Comparison of ENCODE assay signal across 22 mouse cellular contexts in genomic region chrX:129158794-129159411, GRCm38 (mm10).
DNase-seq lines count a peak whose midpoint lies in the region; ATAC-seq and TF ChIP-seq lines count a peak whose summit lies in the region.
"Had no signal": no experiment of that assay in that cellular context is flagged by ENCODE, and none has a peak within 500 bp of the region (broad histone marks: within the 10 kb centered on the region; RNA-seq: fewer than 3 reads in every experiment).

No protein-coding gene starts in this region.

- no peak overlapping the region for H3K4me2 ChIP-seq in embryonic facial prominence, embryonic 11.5 days (ENCODE audit: low read depth, low read length)
- H3K4me2 ChIP-seq in midbrain, embryonic 11.5 days = no peak overlapping the region
- H3K4me2 ChIP-seq in midbrain, postnatal 0 days (ENCODE audit: low read depth, low read length, poor library complexity, severe bottlenecking) = no peak overlapping the region
- H3K4me2 ChIP-seq: hindbrain, embryonic 12.5 days; liver, embryonic 15.5 days had no signal

- H3K4me1 ChIP-seq in embryonic facial prominence, embryonic 11.5 days (ENCODE audit: control insufficient read depth, insufficient read depth, low read length) = no peaks in the 10 kb centered on the region
- no peaks in the 10 kb centered on the region for H3K4me1 ChIP-seq in embryonic facial prominence, embryonic 10.5 days
- no peaks in the 10 kb centered on the region for H3K4me1 ChIP-seq in midbrain, embryonic 11.5 days (ENCODE audit: control insufficient read depth, insufficient read depth, low read length)
- H3K4me1 ChIP-seq in midbrain, postnatal 0 days (ENCODE audit: insufficient read depth, low read length) = no peaks in the 10 kb centered on the region
- H3K4me1 ChIP-seq: hindbrain, embryonic 12.5 days; liver, embryonic 15.5 days; megakaryocyte, embryonic 14.5 days had no signal

- H3K27me3 ChIP-seq in embryonic facial prominence, embryonic 11.5 days (ENCODE audit: control insufficient read depth, insufficient read depth, low read length) = no peaks in the 10 kb centered on the region
- H3K27me3 ChIP-seq in embryonic facial prominence, embryonic 10.5 days (replicated peaks; ENCODE audit: low read depth, poor library complexity, severe bottlenecking) = no peaks in the 10 kb centered on the region
- H3K27me3 ChIP-seq in midbrain, embryonic 11.5 days (ENCODE audit: control insufficient read depth, insufficient read depth, low read length) = no peaks in the 10 kb centered on the region
- H3K27me3 ChIP-seq in midbrain, postnatal 0 days (ENCODE audit: insufficient read depth, low read length) = no peaks in the 10 kb centered on the region
- H3K27me3 ChIP-seq: hindbrain, embryonic 12.5 days; liver, embryonic 15.5 days; megakaryocyte, embryonic 14.5 days had no signal

- no peak for ATAC-seq in embryonic facial prominence, embryonic 11.5 days (replicated peaks; ENCODE audit: insufficient number of reproducible peaks, low FRiP score, low TSS enrichment, low read depth)
- peak; percentile 57; the same call in 1 of the 2 replicates for ATAC-seq in midbrain, embryonic 11.5 days (ENCODE audit: low FRiP score)
- no peak for ATAC-seq in midbrain, postnatal 0 days (ENCODE audit: low FRiP score)
- ATAC-seq: CD4-positive, CD25-positive, alpha-beta regulatory T cell, adult 4 months; intestine, embryonic 16.5 days had no signal

- H3K4me3 ChIP-seq in embryonic facial prominence, embryonic 11.5 days (ENCODE audit: low read depth, low read length) = no peak overlapping the region
- no peak overlapping the region for H3K4me3 ChIP-seq in embryonic facial prominence, embryonic 10.5 days
- H3K4me3 ChIP-seq in midbrain, embryonic 11.5 days (ENCODE audit: low read depth, low read length) = no peak overlapping the region
- H3K4me3 ChIP-seq in midbrain, postnatal 0 days (ENCODE audit: low read depth, low read length) = no peak overlapping the region
- H3K4me3 ChIP-seq: erythroblast, embryonic 14.5 days; hindbrain, embryonic 12.5 days; liver, embryonic 15.5 days; megakaryocyte, embryonic 14.5 days had no signal

- H3K27ac ChIP-seq in embryonic facial prominence, embryonic 11.5 days (replicated peaks; ENCODE audit: low read depth, low read length) = no peak overlapping the region
- H3K27ac ChIP-seq in embryonic facial prominence, embryonic 10.5 days (replicated peaks) = no peak overlapping the region
- no peak overlapping the region for H3K27ac ChIP-seq in midbrain, embryonic 11.5 days (ENCODE audit: low read depth, low read length)
- no peak overlapping the region for H3K27ac ChIP-seq in midbrain, postnatal 0 days (ENCODE audit: low read depth, low read length)
- H3K27ac ChIP-seq: hindbrain, embryonic 12.5 days; liver, embryonic 15.5 days had no signal

- no peak for TF ChIP-seq CTCF in midbrain, postnatal 0 days (IDR thresholded peaks at IDR 0.05)

- DNase-seq in embryonic facial prominence, embryonic 11.5 days (ENCODE audit: low spot score) = peak; percentile 37
- no peak for DNase-seq in embryonic facial prominence, embryonic 10.5 days (ENCODE audit: low spot score)
- DNase-seq in midbrain, embryonic 11.5 days (ENCODE audit: low spot score, missing footprints) = no peak
- no peak for DNase-seq in midbrain, postnatal 0 days (ENCODE audit: low spot score)
- peak; percentile 8 for DNase-seq in embryo, embryonic 9.5 days (ENCODE audit: extremely low spot score)
- peak; percentile 2 for DNase-seq in hindlimb bud, embryonic 11.5 days (ENCODE audit: extremely low spot score, low read depth, low spot score)
- no peak for DNase-seq in layer of hippocampus, postnatal 14 days (ENCODE audit: low spot score in 2 of 2)
- no peak for DNase-seq in gastrocnemius, postnatal 25 days
- DNase-seq: adrenal gland, postnatal 14 days; cerebellum, adult 2 months; heart, adult 18-20 months; kidney, postnatal 25 days; layer of hippocampus, adult 9-11 months; lung, postnatal 10 days; thymus, postnatal 4 days had no signal

- 61% methylated on average over 2 of the region's 2 CpGs for WGBS in embryonic facial prominence, embryonic 11.5 days
- WGBS in embryonic facial prominence, embryonic 10.5 days = 48% methylated on average over 2 of the region's 2 CpGs
- WGBS in midbrain, embryonic 11.5 days = 58% methylated on average over 2 of the region's 2 CpGs
- 49% methylated on average over 2 of the region's 2 CpGs for WGBS in midbrain, postnatal 0 days

- no peak overlapping the region for H3K9ac ChIP-seq in embryonic facial prominence, embryonic 11.5 days (replicated peaks; ENCODE audit: low read length)
- H3K9ac ChIP-seq in midbrain, embryonic 11.5 days (ENCODE audit: low read length) = no peak overlapping the region
- no peak overlapping the region for H3K9ac ChIP-seq in midbrain, postnatal 0 days (replicated peaks; ENCODE audit: low read length, poor library complexity, severe bottlenecking)
- H3K9ac ChIP-seq: hindbrain, embryonic 12.5 days; liver, embryonic 15.5 days had no signal

- no peaks in the 10 kb centered on the region for H3K9me3 ChIP-seq in embryonic facial prominence, embryonic 11.5 days (replicated peaks; ENCODE audit: control insufficient read depth, low read length)
- H3K9me3 ChIP-seq in embryonic facial prominence, embryonic 10.5 days = no peaks in the 10 kb centered on the region
- H3K9me3 ChIP-seq in midbrain, embryonic 11.5 days (ENCODE audit: control insufficient read depth, low read length) = no peaks in the 10 kb centered on the region
- no peaks in the 10 kb centered on the region for H3K9me3 ChIP-seq in midbrain, postnatal 0 days (ENCODE audit: low read length)
- H3K9me3 ChIP-seq: G1E; hindbrain, embryonic 12.5 days; liver, embryonic 15.5 days had no signal

- H3K36me3 ChIP-seq in embryonic facial prominence, embryonic 11.5 days (replicated peaks; ENCODE audit: control insufficient read depth, insufficient read depth, low read depth, low read length) = no peaks in the 10 kb centered on the region
- no peaks in the 10 kb centered on the region for H3K36me3 ChIP-seq in embryonic facial prominence, embryonic 10.5 days (replicated peaks)
- no peaks in the 10 kb centered on the region for H3K36me3 ChIP-seq in midbrain, embryonic 11.5 days (ENCODE audit: control insufficient read depth, insufficient read depth, low read length)
- H3K36me3 ChIP-seq in midbrain, postnatal 0 days (ENCODE audit: insufficient read depth, low read length) = no peaks in the 10 kb centered on the region
- H3K36me3 ChIP-seq: G1E; hindbrain, embryonic 12.5 days; liver, embryonic 15.5 days had no signal

Comparison
In these comparisons a context has a peak if more than half of its experiments do, and no peak if none do; other contexts are left out.
1. DNase-seq: peak in embryonic facial prominence, embryonic 11.5 days (single experiment), embryo, embryonic 9.5 days (single experiment) and hindlimb bud, embryonic 11.5 days (single experiment); none in embryonic facial prominence, embryonic 10.5 days (single experiment), midbrain, embryonic 11.5 days (single experiment), midbrain, postnatal 0 days (single experiment), layer of hippocampus, postnatal 14 days (0 of 2) and gastrocnemius, postnatal 25 days (single experiment).